Mouse (Mus musculus) limb, embryonic 11.5 days (tissue): Measurements from ENCODE around the gene B3galt5. TPM values are rescaled to one million over a fixed set of nuclear protein-coding genes. Genes with fewer than 3 reads are reported as not detected.
A peak's percentile ranks its signal among the peaks of the same experiment; 100 is the strongest.

Source experiments
- ATAC-seq: fragments of 200-750 bp; cut with Nextera tagmentation; 2 replicates; pipeline ENCODE4 v1.8.0; 2017; ENCODE audit warnings: low read depth; ENCODE audit not compliant: insufficient number of reproducible peaks, low FRiP score, low TSS enrichment
- DNase-seq: peaks from one replicate; pipeline ENCODE4 v3.0.0-alpha.2; 2015; ENCODE audit warnings: low spot score
- H3K27ac ChIP-seq: fragments of 300-500 bp; sonication (generic); replicated peaks from 2 replicates; pipeline ENCODE4 v1.5.1; 2014; ENCODE audit warnings: low read depth, mild to moderate bottlenecking, low read length
- H3K27me3 ChIP-seq: fragments of 300-500 bp; sonication (generic); 2 replicates; pipeline ENCODE4 v1.6.1; 2014; ENCODE audit warnings: mild to moderate bottlenecking, low read length, mixed read lengths; ENCODE audit not compliant: control insufficient read depth, insufficient read depth
- H3K36me3 ChIP-seq: fragments of 300-500 bp; sonication (generic); 2 replicates; pipeline ENCODE4 v1.6.1; 2014; ENCODE audit warnings: mild to moderate bottlenecking, low read length, moderate library complexity, mixed read lengths; ENCODE audit not compliant: control insufficient read depth, insufficient read depth
- H3K4me1 ChIP-seq: fragments of 300-500 bp; sonication (generic); 2 replicates; pipeline ENCODE4 v1.6.1; 2014; ENCODE audit warnings: low read length, mixed read lengths; ENCODE audit not compliant: control insufficient read depth, insufficient read depth
- H3K4me2 ChIP-seq: fragments of 300-500 bp; sonication (generic); 2 replicates; pipeline ENCODE4 v1.6.1; 2014; ENCODE audit warnings: low read depth, mild to moderate bottlenecking, moderate library complexity; ENCODE audit not compliant: severe bottlenecking
- H3K4me3 ChIP-seq: fragments of 300-500 bp; sonication (generic); 2 replicates; pipeline ENCODE4 v1.5.1; 2014; ENCODE audit warnings: low read depth, low read length
- H3K9ac ChIP-seq: fragments of 300-500 bp; sonication (generic); 2 replicates; pipeline ENCODE4 v1.6.1; 2014; ENCODE audit warnings: mild to moderate bottlenecking, low read length
- H3K9me3 ChIP-seq: fragments of 300-500 bp; sonication (generic); 2 replicates; pipeline ENCODE4 v1.6.1; 2016; ENCODE audit warnings: low read length; ENCODE audit not compliant: control insufficient read depth
- WGBS: fragments of 180-500 bp; shearing (Covaris S2); extraction: QIAGEN DNeasy Blood & Tissue Kit; methylation state at CpG from one replicate; pipeline ENCODE4 v1.1.7; 2014; 5-methylcytosine and 5-hydroxymethylcytosine counted together
- polyA plus RNA-seq: library from polyadenylated mRNA; unstranded; fragments of >200 nt; fragmentation: Nextera tagmentation; extraction: Ambion mirVana; gene quantifications from 2 replicates; pipeline ENCODE4 v1.2.1, GENCODE M21; 2014

Gene B3galt5
- polyA plus RNA-seq: 0.20 and 0.40 TPM in 2 replicates

- H3K36me3 ChIP-seq: no peaks in the 10 kb centered on the region
- 77% methylated on average over 17 of the region's 17 CpGs for WGBS
- peak within 1 kb of the TSS; percentile 68 for H3K27ac ChIP-seq
- H3K27me3 ChIP-seq: no peaks in the 10 kb centered on the region
- H3K4me1 ChIP-seq: no peaks in the 10 kb centered on the region
- H3K4me3 ChIP-seq: no peak within 1 kb of the TSS
- H3K9ac ChIP-seq: no peak within 1 kb of the TSS
- ATAC-seq: no peak
- H3K4me2 ChIP-seq: no peak within 1 kb of the TSS
- DNase-seq: peak; percentile 29
- H3K9me3 ChIP-seq: no peaks in the 10 kb centered on the region
These were observed at the start of gene B3galt5 for GRCm38 (mm10) chr16:96235366-96235970. B3galt5 (plus strand) TSS chr16:96235801.

GRCm38 (mm10) chr16:96187619-96188018, 48.0 kb upstream of the B3galt5 start:
- H3K36me3 ChIP-seq: no peaks in the 10 kb centered on the region
- H3K27ac ChIP-seq: no peak overlapping the region
- WGBS: 85% methylated on average over 5 of the region's 5 CpGs
- H3K4me1 ChIP-seq: no peaks in the 10 kb centered on the region
- ATAC-seq: no peak
- H3K9me3 ChIP-seq: no peaks in the 10 kb centered on the region
- H3K27me3 ChIP-seq: no peaks in the 10 kb centered on the region
- no peak overlapping the region for H3K4me2 ChIP-seq
- no peak for DNase-seq
- H3K9ac ChIP-seq: no peak overlapping the region
- H3K4me3 ChIP-seq: no peak overlapping the region

- no peaks in the 10 kb centered on the region for H3K4me1 ChIP-seq
- H3K27me3 ChIP-seq: no peaks in the 10 kb centered on the region
- no peaks in the 10 kb centered on the region for H3K9me3 ChIP-seq
- H3K27ac ChIP-seq: peak within 1 kb of the TSS; percentile 52
- ATAC-seq (peak; percentile 95), DNase-seq (peak; percentile 100)
- peak within 1 kb of the TSS; percentile 55 for H3K4me2 ChIP-seq
- peak within 1 kb of the TSS; percentile 75 for H3K9ac ChIP-seq
- WGBS: 1% methylated on average over 77 of the region's 77 CpGs
- H3K36me3 ChIP-seq: no peaks in the 10 kb centered on the region
- peak within 1 kb of the TSS; percentile 84 for H3K4me3 ChIP-seq
These were observed 43.8 kb upstream of the B3galt5 start, which contains the start of gene Lca5l for GRCm38 (mm10) chr16:96191531-96192506. Lca5l (minus strand) TSS chr16:96192271.

GRCm38 (mm10) chr16:96199913-96200701, 35.5 kb upstream of the B3galt5 start, which contains the start of gene Sh3bgr:
Sh3bgr (plus strand) TSS chr16:96200450.
- H3K27me3 ChIP-seq: no peaks in the 10 kb centered on the region
- H3K27ac ChIP-seq: no peak within 1 kb of the TSS
- H3K4me3 ChIP-seq: peak within 1 kb of the TSS; percentile 20; the same call in 1 of the 2 replicates
- H3K4me2 ChIP-seq: peak within 1 kb of the TSS; percentile 56
- 3% methylated on average over 20 of the region's 20 CpGs for whole genome bisulfite sequencing
- no peaks in the 10 kb centered on the region for H3K36me3 ChIP-seq
- ATAC-seq (no peak), DNase-seq (peak; percentile 67)
- peak within 1 kb of the TSS; percentile 13; the same call in 1 of the 2 replicates for H3K9ac ChIP-seq
- peaks cover 18% of the 10 kb centered on the region for H3K4me1 ChIP-seq
- H3K9me3 ChIP-seq: no peaks in the 10 kb centered on the region

GRCm38 (mm10) chr16:96200702-96201028, 34.9 kb upstream of the B3galt5 start:
- 48% methylated on average over 9 of the region's 9 CpGs for WGBS
- ATAC-seq (no peak), DNase-seq (no peak)
- H3K36me3 ChIP-seq: no peaks in the 10 kb centered on the region
- no peak overlapping the region for H3K27ac ChIP-seq
- H3K9me3 ChIP-seq: no peaks in the 10 kb centered on the region
- peaks cover 18% of the 10 kb centered on the region for H3K4me1 ChIP-seq
- no peaks in the 10 kb centered on the region for H3K27me3 ChIP-seq
- H3K4me3 ChIP-seq: 0 out of 2 replicates have a peak overlapping the region, but pooled peaks have one; percentile 20
- no peak overlapping the region for H3K9ac ChIP-seq
- H3K4me2 ChIP-seq: peak overlapping the region; percentile 56

GRCm38 (mm10) chr16:96201485-96202232, 33.9 kb upstream of the B3galt5 start:
- 60% methylated on average over 11 of the region's 11 CpGs for WGBS
- peaks cover 18% of the 10 kb centered on the region for H3K4me1 ChIP-seq
- no peak overlapping the region for H3K4me2 ChIP-seq
- no peaks in the 10 kb centered on the region for H3K27me3 ChIP-seq
- H3K36me3 ChIP-seq: no peaks in the 10 kb centered on the region
- no peak overlapping the region for H3K9ac ChIP-seq
- H3K27ac ChIP-seq: no peak overlapping the region
- ATAC-seq (no peak), DNase-seq (no peak)
- H3K4me3 ChIP-seq: no peak overlapping the region
- H3K9me3 ChIP-seq: no peaks in the 10 kb centered on the region

- H3K27me3 ChIP-seq: no peaks in the 10 kb centered on the region
These were observed 25.8 kb upstream of the B3galt5 start for GRCm38 (mm10) chr16:96209789-96210188.

More at GRCm38 (mm10) chr16:96209789-96210188, 25.8 kb upstream of the B3galt5 start:
- Histone ChIP-seq H3K9ac (no peak overlapping the region), H3K36me3 (no peaks in the 10 kb centered on the region), H3K4me2 (no peak overlapping the region), H3K4me1 (no peaks in the 10 kb centered on the region), H3K4me3 (no peak overlapping the region), H3K27ac (no peak overlapping the region), H3K9me3 (no peaks in the 10 kb centered on the region)
- DNase-seq: no peak
- ATAC-seq: no peak
- WGBS: 77% methylated on average over 10 of the region's 10 CpGs
